Mouse (Mus musculus): ENCODE measurements around the gene Pank3. TPM values are rescaled to one million over a fixed set of nuclear protein-coding genes. Genes with fewer than 3 reads are reported as not detected.
A peak's percentile ranks its signal among the peaks of the same experiment; 100 is the strongest.

Pank3 gene
- 2.6 and 5.5 TPM in 2 replicates for polyA plus RNA-seq (2011; ENCODE audit: insufficient read depth, insufficient read length, low replicate concordance, missing spikeins)

DNA sequence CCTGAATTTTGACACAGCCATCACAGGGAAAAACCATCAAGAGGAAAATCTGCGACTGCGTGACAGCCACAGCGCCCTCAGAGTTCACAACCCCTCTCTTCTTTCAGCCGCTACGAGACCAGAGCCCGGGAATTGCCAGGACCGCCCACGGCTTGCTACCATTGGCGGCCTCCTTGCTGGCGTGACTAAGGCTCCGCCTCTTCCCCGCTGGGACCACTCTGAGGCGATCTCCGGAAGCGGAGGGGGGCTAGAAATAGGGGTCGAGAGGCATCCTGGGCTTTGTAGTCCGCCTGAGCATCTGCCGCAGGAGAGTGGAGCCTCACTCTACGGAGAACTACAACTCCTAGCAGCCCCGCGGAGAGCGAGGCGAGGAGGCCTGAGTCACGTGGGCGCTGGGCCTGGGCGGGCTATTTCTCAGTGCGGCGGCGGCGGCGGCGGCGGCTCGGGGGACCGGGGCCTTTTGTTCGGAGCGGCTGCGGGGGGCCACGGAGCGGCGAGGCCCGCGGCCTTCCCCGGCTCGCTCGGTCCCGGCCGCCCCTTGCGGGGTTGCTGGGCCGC lies at the start of gene Pank3:
Gene Pank3, plus strand, starts transcription at position 297 of the 558 bp plus-strand sequence.
- Histone ChIP-seq H3K4me3 (replicated peaks; ENCODE audit: control insufficient read depth, low read depth, low read length) (peak within 1 kb of the TSS; percentile 86), H3K4me1 (ENCODE audit: control insufficient read depth, insufficient read depth, low read length) (peaks cover 1% of the 10 kb centered on the region; the same call in 1 of the 2 replicates), H3K27ac (ENCODE audit: control insufficient read depth, insufficient read depth, low read depth, low read length, poor library complexity) (peak within 1 kb of the TSS; percentile 76)
- under 1% methylated on average over 41 of the region's 50 CpGs for WGBS
- TF ChIP-seq CTCF (IDR thresholded peaks at IDR 0.05; ENCODE audit: control insufficient read depth, insufficient read depth, low read length) (no peak), POLR2A (IDR thresholded peaks at IDR 0.05; ENCODE audit: borderline replicate concordance, control insufficient read depth, low read depth, low read length) (peak; percentile 32; the same call in 1 of the 2 replicates)

DNA sequence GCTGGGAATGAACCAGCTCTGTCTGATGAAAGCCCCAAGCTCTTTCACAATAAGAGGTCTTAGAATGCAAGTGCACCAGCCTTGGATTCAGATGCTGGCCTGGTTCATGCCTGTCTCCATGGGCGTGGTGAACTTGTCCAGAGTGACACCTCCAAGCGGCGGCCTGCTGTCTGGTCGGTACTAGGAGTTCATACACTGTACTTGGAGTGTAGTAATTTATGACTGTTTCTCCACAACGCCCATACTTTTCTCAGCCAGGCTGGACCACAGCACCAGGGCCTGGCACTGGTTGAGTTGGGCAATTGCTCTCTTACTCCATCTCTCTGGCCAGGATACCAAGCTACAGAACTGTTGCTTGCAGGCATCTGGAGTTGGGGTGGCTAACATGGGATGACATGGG lies 45.4 kb upstream of the Pank3 start:
- no peak overlapping the region for H3K27ac ChIP-seq (ENCODE audit: control insufficient read depth, insufficient read depth, low read depth, low read length, poor library complexity)
- 66% methylated on average over 5 of the region's 5 CpGs for WGBS
- no peak for TF ChIP-seq POLR2A (IDR thresholded peaks at IDR 0.05; ENCODE audit: borderline replicate concordance, control insufficient read depth, low read depth, low read length)
- TF ChIP-seq CTCF (IDR thresholded peaks at IDR 0.05; ENCODE audit: control insufficient read depth, insufficient read depth, low read length) = no peak
- H3K4me1 ChIP-seq (ENCODE audit: control insufficient read depth, insufficient read depth, low read length) = no peaks in the 10 kb centered on the region
- H3K4me3 ChIP-seq (replicated peaks; ENCODE audit: control insufficient read depth, low read depth, low read length) = no peak overlapping the region

DNA sequence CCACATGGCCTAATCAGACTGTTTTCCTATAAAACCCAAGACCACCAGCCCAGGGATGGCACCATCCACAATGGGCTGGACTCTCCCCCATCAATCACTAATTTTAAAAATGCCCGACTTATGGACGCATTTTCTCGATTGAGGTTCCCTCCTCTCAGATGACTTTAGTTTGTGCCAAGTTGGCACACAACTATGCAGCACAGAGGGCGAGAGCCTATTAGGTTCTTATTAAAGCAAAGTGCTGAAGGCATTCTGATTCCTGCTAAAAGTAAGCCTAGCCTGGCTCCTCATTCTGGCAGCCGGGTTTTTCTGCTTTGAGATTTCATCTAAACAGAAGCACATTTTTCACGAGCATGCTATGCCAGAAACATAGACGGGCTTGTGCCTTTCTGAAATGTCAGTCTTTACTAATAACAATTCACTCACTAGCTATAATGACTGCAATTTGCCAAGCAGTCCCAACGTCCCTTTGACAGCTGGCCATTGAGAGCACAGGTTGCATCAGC lies 42.9 kb upstream of the Pank3 start:
- Histone ChIP-seq H3K4me1 (ENCODE audit: control insufficient read depth, insufficient read depth, low read length) (no peaks in the 10 kb centered on the region), H3K4me3 (replicated peaks; ENCODE audit: control insufficient read depth, low read depth, low read length) (no peak overlapping the region), H3K27ac (ENCODE audit: control insufficient read depth, insufficient read depth, low read depth, low read length, poor library complexity) (no peak overlapping the region)
- 69% methylated on average over 8 of the region's 8 CpGs for WGBS
- TF ChIP-seq CTCF (IDR thresholded peaks at IDR 0.05; ENCODE audit: control insufficient read depth, insufficient read depth, low read length) (no peak), POLR2A (IDR thresholded peaks at IDR 0.05; ENCODE audit: borderline replicate concordance, control insufficient read depth, low read depth, low read length) (no peak)

DNA sequence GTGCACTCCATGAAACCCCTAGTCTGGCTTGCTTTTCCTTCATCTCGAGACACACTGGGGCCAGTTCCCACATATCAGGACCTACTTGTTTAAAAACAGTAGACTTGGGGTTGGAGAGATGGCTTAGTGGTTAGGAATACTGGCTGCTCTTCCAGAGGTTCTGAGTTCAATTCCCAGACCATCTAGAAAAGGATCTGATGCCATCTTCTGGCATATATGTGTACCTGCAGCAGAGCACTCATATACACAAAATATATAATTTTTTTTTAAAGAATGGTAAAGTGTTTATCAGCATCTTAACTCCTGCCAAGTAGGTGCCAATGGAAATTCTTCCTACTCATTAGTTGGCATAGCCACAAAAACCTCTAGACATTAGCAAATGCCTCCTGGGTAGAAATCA lies 41.1 kb upstream of the Pank3 start:
- no peak overlapping the region for H3K4me3 ChIP-seq (replicated peaks; ENCODE audit: control insufficient read depth, low read depth, low read length)
- no peaks in the 10 kb centered on the region for H3K4me1 ChIP-seq (ENCODE audit: control insufficient read depth, insufficient read depth, low read length)
- TF ChIP-seq CTCF (IDR thresholded peaks at IDR 0.05; ENCODE audit: control insufficient read depth, insufficient read depth, low read length) = no peak
- no peak for TF ChIP-seq POLR2A (IDR thresholded peaks at IDR 0.05; ENCODE audit: borderline replicate concordance, control insufficient read depth, low read depth, low read length)
- WGBS = 74% methylated on average over 1 of the region's 1 CpGs
- H3K27ac ChIP-seq (ENCODE audit: control insufficient read depth, insufficient read depth, low read depth, low read length, poor library complexity) = no peak overlapping the region

DNA sequence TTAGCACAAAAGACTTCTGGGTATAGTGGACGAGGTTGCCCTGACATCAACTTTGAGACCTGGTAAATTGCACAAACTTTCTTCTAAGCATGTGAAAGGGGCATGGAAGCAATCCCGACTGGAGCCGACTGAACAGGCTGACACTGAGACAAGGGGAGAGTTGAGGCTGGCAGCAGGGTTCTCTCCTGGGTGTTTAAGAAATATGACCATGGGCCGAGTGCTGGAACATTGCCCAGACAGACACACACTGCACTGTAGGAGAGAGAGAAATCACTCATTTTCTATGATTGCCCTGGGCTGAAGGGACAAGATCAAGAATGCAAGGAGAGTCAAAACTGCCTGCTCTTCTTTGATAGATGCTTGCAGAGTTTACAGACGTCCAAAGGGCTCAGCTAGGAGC lies 40.1 kb upstream of the Pank3 start:
- TF ChIP-seq POLR2A (IDR thresholded peaks at IDR 0.05; ENCODE audit: borderline replicate concordance, control insufficient read depth, low read depth, low read length) (no peak), CTCF (IDR thresholded peaks at IDR 0.05; ENCODE audit: control insufficient read depth, insufficient read depth, low read length) (no peak)
- no peaks in the 10 kb centered on the region for H3K4me1 ChIP-seq (ENCODE audit: control insufficient read depth, insufficient read depth, low read length)
- H3K27ac ChIP-seq (ENCODE audit: control insufficient read depth, insufficient read depth, low read depth, low read length, poor library complexity) = no peak overlapping the region
- 58% methylated on average over 5 of the region's 5 CpGs for WGBS
- no peak overlapping the region for H3K4me3 ChIP-seq (replicated peaks; ENCODE audit: control insufficient read depth, low read depth, low read length)

DNA sequence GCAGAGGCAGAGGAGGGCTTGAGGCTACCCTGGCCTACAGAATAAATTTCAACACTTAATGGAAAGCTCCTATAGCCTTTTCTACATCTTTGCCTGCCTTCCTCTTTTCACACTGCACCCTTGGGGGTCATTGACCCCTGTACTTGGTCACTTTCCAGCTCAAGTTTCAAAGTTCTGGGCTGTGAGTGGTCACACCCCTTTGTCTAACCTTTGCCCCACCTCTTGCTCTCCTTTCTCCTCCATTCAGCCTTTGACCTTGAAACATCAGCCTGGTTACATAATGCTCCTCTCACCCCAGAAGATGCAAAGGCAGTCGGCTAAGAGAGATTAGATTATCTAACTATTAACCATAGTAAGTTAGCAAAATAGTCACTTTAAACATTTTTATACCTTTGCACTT lies 36.9 kb upstream of the Pank3 start:
- 64% methylated on average over 1 of the region's 1 CpGs for WGBS
- no peak for TF ChIP-seq POLR2A (IDR thresholded peaks at IDR 0.05; ENCODE audit: borderline replicate concordance, control insufficient read depth, low read depth, low read length)
- TF ChIP-seq CTCF (IDR thresholded peaks at IDR 0.05; ENCODE audit: control insufficient read depth, insufficient read depth, low read length) = no peak
- no peak overlapping the region for H3K4me3 ChIP-seq (replicated peaks; ENCODE audit: control insufficient read depth, low read depth, low read length)

DNA sequence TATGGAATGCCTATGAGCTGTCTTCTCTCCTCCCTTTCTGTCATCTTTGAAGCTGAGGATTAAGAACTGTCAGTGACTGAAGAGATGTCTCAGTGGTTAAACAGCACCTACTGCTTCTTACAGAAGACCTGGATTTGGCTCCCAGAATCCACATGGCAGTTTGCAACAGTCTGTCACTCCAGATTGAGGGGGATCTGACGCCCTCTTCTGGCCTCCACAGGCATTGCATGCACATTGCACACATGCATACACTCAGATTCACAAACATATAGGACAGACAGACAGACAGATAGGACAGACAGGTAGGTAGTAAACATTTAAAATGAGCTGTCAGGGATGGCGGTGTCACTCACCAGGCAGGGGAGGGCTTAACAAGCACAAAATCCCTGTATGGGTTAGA lies 32.5 kb upstream of the Pank3 start:
- 57% methylated on average over 2 of the region's 2 CpGs for WGBS
- no peak overlapping the region for H3K4me3 ChIP-seq (replicated peaks; ENCODE audit: control insufficient read depth, low read depth, low read length)
- TF ChIP-seq POLR2A (IDR thresholded peaks at IDR 0.05; ENCODE audit: borderline replicate concordance, control insufficient read depth, low read depth, low read length) (no peak), CTCF (IDR thresholded peaks at IDR 0.05; ENCODE audit: control insufficient read depth, insufficient read depth, low read length) (no peak)
- H3K4me1 ChIP-seq (ENCODE audit: control insufficient read depth, insufficient read depth, low read length) = no peaks in the 10 kb centered on the region
- H3K27ac ChIP-seq (ENCODE audit: control insufficient read depth, insufficient read depth, low read depth, low read length, poor library complexity) = no peak overlapping the region

More for the DNA sequence above, 36.9 kb upstream of the Pank3 start:
- Histone ChIP-seq H3K4me1 (ENCODE audit: control insufficient read depth, insufficient read depth, low read length) (no peaks in the 10 kb centered on the region), H3K27ac (ENCODE audit: control insufficient read depth, insufficient read depth, low read depth, low read length, poor library complexity) (no peak overlapping the region)

DNA sequence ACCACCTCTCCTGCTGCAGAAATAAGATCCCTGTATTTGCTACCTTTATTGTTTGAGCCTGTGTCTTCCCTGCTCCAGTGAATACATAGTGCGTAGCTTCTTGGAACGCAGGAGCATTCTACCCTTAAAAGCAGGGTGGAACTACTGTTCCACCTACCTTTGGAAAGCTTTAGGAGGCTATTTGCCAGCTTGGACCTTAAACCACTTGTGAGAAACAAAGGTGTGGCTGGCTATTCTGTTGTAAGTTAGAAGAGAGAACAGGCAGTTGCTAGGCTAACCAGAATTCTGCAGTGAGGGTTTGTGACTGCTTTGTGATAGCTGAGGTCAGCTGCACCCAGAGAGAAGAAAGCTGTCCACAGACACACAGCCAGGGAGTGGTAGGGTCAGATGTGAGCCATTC lies 32.0 kb upstream of the Pank3 start:
- 91% methylated on average over 2 of the region's 2 CpGs for WGBS
- no peak overlapping the region for H3K4me3 ChIP-seq (replicated peaks; ENCODE audit: control insufficient read depth, low read depth, low read length)
- TF ChIP-seq CTCF (IDR thresholded peaks at IDR 0.05; ENCODE audit: control insufficient read depth, insufficient read depth, low read length) (no peak), POLR2A (IDR thresholded peaks at IDR 0.05; ENCODE audit: borderline replicate concordance, control insufficient read depth, low read depth, low read length) (no peak)
- no peak overlapping the region for H3K27ac ChIP-seq (ENCODE audit: control insufficient read depth, insufficient read depth, low read depth, low read length, poor library complexity)
- H3K4me1 ChIP-seq (ENCODE audit: control insufficient read depth, insufficient read depth, low read length) = no peaks in the 10 kb centered on the region

All from bone marrow, adult 2 months (tissue).